Mouse (Mus musculus): Measurements from ENCODE around the gene Trim56.
A peak's percentile ranks its signal among the peaks of the same experiment; 100 is the strongest.

Trim56 gene

DNA sequence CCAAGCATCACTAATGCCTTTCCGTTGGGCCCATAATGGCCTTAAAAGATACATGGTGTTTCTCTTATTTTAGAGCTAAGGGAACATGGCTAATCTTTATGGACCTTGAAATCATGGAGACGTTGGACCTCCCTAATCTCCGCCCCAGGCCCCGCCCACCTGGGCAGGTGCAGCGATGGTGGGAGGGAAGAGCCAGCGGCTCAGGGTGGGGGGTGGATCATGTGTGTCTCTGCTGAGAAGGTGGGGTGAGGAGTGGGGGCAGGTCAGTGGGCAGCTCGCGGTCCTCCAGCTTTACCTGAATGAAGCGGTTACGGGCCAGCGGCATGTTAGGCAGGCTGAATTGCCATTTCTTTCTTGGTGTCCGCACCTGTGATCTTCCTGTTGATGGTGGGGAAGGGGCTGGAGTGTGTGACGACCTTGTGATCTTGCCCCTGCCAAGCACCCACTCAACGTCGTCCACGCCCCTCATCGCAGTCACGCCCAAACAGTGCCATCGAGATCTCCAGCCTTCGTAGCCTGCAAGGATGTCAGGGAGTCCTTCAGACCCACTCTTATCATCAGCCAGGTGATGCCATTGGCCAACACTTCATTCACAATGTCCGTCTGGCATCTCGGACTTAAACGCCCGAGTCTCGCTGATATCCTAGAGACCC lies 5.9 kb downstream of the Trim56 start:
- no peak for DNase-seq (ENCODE audit: low spot score in 2 of 2)

DNA sequence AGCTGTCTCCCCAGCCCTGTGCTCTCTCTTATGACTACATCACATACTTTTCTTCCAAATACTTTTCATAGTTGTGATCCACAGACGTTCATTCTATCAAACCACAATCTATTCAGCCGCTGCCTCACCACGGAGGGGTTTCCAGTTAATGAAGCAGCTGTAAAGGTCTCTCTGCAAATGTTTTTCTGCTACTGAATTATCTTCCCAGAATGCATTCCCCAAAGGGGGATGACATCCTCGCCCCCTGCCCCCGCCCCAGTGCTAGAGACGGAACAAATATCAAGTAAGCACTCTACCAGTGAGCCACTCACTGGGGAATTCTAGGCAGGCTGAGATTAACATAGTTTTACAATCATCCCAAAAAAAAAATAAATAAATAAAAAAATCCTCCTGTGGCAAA lies 7.9 kb downstream of the Trim56 start:
- no peak for DNase-seq (ENCODE audit: low spot score in 2 of 2)

GRCm38 (mm10) chr5:137107670-137108069 lies 8.3 kb downstream of the Trim56 start:
- no peak for DNase-seq (ENCODE audit: low spot score in 2 of 2)

GRCm38 (mm10) chr5:137107024-137107423 lies 9.0 kb downstream of the Trim56 start:
- peak; percentile 71 to 79 for DNase-seq (ENCODE audit: low spot score in 2 of 2)

- no peak for DNase-seq (ENCODE audit: low spot score in 2 of 2)
These were observed 9.6 kb downstream of the Trim56 start for GRCm38 (mm10) chr5:137106434-137106833.

DNA sequence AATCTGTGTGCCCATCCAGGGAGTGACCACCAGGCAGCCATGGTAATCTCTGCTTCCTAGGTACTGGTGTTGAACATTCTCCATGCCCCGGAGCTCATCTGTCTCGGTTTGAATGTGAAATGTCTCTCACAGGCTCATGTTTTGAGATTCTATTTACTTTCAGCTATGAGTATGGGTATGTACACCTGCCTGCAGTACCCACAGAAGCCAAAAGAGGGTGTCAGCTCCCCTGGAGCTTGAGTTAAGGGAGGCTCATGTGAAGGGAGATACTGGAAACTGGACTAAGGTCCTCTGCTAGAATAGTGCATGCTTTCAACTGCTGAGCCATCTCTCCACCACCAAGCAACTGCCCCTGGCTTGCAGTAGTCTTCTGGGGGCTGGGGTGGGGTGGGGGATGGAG lies 12.0 kb downstream of the Trim56 start:
- no peak for DNase-seq (ENCODE audit: low spot score in 2 of 2)

GRCm38 (mm10) chr5:137102575-137103522 lies 13.2 kb downstream of the Trim56 start:
- peak; percentile 38 to 63 for DNase-seq (ENCODE audit: low spot score in 2 of 2)

DNA sequence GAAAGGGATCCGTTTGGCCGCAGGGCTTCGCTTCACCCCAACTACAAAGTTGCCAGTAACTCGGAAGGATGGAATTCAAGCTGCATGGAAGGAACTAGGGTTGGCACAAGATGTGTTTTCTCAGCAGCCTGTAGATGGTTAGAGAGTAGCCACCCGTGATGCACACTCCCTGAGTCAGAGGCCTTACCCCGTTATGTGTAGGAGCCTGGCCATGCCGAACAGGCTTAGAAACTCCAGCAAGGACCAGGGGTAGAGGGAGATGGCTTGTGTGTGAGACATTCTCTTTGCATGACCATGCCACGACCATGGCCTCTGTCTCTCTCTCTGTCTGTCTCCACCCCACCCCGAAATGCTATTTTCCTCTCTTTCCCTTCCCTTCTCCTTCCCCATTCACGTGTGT lies 13.9 kb downstream of the Trim56 start:
- no peak for DNase-seq (ENCODE audit: low spot score in 2 of 2)

GRCm38 (mm10) chr5:137100660-137101059 lies 15.3 kb downstream of the Trim56 start:
- DNase-seq (ENCODE audit: low spot score in 2 of 2) = no peak

DNA sequence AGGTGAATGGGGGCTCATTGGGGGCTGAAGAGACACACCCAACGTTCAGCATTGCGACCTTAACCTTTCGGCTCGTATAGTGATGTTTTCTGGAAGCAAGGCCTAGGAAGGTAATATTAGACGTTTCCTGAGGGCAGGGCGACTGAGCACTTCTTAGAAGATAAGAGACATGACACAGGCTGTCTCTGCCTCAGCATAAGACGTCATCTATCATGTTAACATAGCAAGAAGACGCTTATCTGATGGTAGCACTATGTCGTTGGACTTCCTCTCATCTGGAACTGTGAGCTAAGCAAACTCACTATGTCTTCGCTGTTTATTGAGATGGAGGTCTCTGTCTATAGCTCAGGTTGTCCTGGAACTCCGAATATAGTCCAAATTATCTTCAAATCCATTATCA lies 17.6 kb downstream of the Trim56 start:
- DNase-seq (ENCODE audit: low spot score in 2 of 2) = no peak

DNA sequence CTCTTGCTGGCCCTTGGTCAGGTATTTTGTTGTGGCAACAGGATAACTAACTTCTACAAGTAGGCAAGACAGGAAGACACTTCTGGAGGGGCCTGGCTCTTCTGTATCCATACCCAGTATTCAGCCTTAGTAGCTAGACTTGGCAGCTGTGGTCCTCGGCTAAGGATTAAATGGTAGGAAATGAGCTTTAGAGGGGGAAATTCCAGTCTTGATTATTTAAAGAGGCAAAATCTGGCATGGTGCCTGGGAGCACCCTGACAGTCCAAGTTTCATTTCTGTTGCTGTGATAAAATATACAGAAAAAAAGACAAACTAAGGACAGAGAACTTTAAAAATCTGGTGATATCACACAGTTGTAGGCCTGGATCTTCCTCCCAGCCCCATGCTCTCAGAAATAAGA lies 20.0 kb downstream of the Trim56 start:
- no peak for DNase-seq (ENCODE audit: low spot score in 2 of 2)

DNA sequence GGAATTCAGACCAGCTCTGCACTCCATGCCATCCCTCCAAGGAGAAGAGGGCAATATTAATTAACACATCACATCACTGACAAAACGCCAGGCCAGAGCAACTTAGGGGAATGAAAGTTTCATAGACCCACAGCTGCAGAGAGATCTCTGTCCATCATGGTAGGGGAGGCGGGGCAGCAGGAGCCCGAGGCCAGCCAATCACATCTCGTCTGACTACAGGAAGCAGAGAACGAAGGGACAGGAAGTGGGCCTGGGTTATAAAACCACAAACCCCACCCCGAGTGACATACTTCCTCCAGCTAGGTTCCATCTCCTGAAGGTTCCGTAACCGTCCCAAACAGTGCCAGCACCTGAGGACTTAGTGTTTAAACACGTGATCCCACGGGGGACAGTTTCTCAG lies 20.9 kb downstream of the Trim56 start:
- DNase-seq (ENCODE audit: low spot score in 2 of 2) = no peak

GRCm38 (mm10) chr5:137093720-137094119 lies 22.3 kb downstream of the Trim56 start:
- no peak for DNase-seq (ENCODE audit: low spot score in 2 of 2)

DNA sequence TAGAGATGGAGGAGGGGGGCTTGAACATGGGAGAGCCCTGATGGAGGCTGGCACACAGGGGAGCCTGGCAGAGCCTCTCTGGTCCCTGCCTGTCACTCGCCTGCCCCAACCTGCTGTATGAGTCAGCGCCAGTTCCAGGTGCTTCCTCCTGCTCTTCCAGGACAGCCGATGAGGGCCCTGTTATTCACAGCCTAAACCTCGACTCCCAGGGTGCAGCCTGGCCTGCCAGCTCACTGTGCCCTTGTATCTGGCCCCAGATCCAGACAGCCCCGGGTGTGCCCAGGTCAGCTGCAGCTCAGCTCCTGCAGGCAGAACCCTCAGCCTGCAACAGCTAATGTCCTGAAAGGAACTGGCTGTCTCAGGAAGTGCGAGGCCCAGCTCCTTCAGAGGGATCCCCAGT lies 24.4 kb downstream of the Trim56 start:
- no peak for DNase-seq (ENCODE audit: low spot score in 2 of 2)

DNA sequence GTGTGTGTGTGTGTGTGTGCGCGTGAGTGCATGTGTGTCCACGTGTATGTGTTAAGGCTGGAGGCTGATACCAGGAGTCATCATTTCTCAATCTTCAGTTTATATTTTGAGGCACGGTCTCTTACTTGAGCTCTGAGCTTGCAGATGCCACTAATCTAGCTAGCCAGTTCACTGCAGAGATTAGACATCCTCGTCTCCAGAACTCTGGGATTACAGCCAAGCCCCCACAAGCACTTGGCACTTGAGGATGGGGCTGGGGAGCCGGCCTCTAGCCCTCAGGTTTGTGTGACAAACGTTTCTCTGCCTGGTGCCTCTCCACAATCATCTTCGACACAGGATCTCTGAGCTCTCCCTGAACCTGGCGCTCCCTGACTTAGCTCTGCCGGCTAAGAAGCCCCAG lies 25.1 kb downstream of the Trim56 start:
- DNase-seq (ENCODE audit: low spot score in 2 of 2) = no peak

DNA sequence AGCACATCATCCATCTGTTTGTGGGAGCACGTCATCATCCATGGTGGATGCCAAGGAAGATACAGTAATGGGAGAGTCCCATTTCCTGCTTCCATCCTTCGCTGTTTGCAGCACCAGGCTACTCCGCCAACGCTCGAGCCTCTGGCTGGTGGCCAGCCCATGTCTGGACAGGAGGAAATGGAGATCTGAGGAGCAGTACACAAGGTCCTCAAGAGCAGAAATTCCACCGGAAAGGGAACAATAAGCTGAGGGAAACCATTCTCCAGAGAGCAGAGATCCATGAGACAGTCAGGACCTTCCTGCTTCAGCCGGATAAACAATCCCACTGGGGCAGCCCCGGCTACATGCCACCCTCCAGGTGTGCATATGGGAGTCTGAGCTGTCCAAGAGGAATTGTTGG lies 28.6 kb downstream of the Trim56 start:
- no peak for DNase-seq (ENCODE audit: low spot score in 2 of 2)

DNA sequence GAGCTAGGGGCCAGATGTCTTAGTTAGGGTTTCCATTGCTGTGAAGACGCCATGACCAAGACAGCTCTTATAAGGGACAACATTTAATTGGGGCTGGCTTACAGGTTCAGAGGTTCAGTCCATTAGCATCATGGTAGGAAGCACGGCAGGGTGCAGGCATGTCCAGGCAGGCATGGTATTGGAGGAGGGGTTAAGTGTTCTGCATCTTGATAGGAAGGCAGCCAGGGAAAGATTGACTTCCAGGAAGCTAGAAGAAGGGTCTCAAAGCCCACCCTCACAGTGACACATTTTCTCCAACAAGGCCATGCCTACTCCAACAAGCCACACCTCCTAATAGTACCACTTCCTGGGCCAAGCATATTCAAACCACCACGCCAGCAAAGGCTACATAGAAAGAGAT lies 30.3 kb downstream of the Trim56 start:
- no peak for DNase-seq (ENCODE audit: low spot score in 2 of 2)

- no peak for DNase-seq (ENCODE audit: low spot score in 2 of 2)
These were observed 31.0 kb downstream of the Trim56 start for GRCm38 (mm10) chr5:137085021-137085420.

DNA sequence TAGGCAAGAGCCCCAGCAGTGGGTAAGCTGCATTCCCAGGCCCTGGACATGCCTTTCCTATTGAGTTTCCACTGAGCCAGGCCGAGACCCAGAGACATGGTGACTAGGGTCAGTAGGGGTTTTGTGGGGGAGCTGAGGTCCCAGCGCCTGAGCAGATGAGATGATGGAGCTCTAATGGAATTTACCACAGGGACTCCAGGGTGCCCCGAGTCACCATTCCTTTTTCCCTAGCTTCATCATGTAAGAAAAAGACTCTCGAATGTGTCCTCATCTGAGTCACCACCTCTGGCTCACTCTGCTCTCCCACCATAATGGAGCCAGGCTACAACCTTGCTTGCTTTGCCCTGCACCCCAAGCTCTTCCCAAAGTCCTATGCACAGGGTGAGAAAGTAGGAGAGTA lies 33.0 kb downstream of the Trim56 start:
- no peak for DNase-seq (ENCODE audit: low spot score in 2 of 2)

DNA sequence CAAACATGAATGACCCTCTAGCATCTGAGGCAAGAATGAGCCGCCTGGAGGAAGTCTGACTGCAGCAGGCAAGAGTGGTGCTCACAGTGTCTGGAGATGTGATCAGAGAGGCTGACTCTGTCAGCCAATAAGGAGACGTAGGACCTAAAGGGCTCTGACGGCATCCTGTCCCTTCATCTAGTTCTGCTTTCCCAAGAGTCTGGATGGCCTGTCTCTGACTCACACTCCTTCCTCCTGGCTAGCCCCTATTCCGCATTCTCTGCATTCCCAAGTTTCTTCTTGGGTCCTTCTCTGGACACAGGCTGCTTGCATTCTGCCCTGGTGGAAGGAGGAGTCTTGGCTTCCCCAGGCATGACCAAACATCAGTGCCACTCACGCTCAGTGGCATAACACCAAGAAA lies 36.2 kb downstream of the Trim56 start:
- DNase-seq (ENCODE audit: low spot score in 2 of 2) = no peak

GRCm38 (mm10) chr5:137078616-137079015 lies 37.4 kb downstream of the Trim56 start:
- no peak for DNase-seq (ENCODE audit: low spot score in 2 of 2)

GRCm38 (mm10) chr5:137078041-137078440 lies 38.0 kb downstream of the Trim56 start:
- peak in 1 of 2 experiments; percentile 41 for DNase-seq (ENCODE audit: low spot score in 2 of 2)

DNA sequence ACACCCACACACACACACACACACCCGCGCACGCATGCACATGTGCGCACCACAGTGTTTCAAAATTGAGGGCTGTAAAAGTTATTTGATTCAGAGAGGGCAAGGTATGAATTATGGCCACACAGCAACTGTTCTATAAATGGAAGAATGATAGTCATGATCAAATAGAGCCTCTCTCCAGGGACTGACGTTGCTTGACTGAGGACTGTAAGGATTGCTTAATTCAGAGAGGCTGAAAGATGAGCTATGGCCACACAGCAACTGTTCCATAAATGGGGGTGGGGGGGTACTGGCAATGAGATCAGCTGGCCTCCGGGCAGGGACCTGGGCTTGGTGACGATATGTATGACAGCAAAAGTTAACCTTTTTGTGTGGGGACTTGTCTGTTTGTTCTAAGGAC lies 38.8 kb downstream of the Trim56 start:
- DNase-seq (ENCODE audit: low spot score in 2 of 2) = no peak
